Mouse (Mus musculus): Measurements from ENCODE around the gene Treml1. TPM values are rescaled to one million over a fixed set of nuclear protein-coding genes. Genes with fewer than 3 reads are reported as not detected.
"Not testable (repeated sequence)": the region's sequence is repeated elsewhere in the genome, so short reads cannot be mapped to it uniquely, and the experiment has no call there.

The Treml1 gene
- 0.21 TPM in 1 of 2 replicates, not detected in the other for polyA plus RNA-seq (2015; fragmentation: Nextera tagmentation; extraction: Ambion mirVana)

GRCm38 (mm10) chr17:48359616-48360015, at the start of gene Treml1:
Gene Treml1 (plus strand): TSS chr17:48359916.
- Histone ChIP-seq H3K4me3 (replicated peaks; ENCODE audit: low read depth, low read length) (no peak within 1 kb of the TSS), H3K4me2 (ENCODE audit: low read length) (no peak within 1 kb of the TSS), H3K36me3 (ENCODE audit: insufficient read depth, low read length) (no peaks in the 10 kb centered on the region), H3K4me1 (replicated peaks; ENCODE audit: insufficient read depth, low read length) (no peaks in the 10 kb centered on the region), H3K9ac (ENCODE audit: low read depth, low read length) (no peak within 1 kb of the TSS), H3K27ac (no peak within 1 kb of the TSS), H3K27me3 (ENCODE audit: insufficient read depth, low read length) (no peaks in the 10 kb centered on the region), H3K9me3 (replicated peaks; ENCODE audit: low read length) (no peaks in the 10 kb centered on the region)
- no peak for TF ChIP-seq CTCF (IDR thresholded peaks at IDR 0.05; ENCODE audit: low read depth)
- WGBS = 68% methylated on average over 7 of the region's 7 CpGs
- no peak for DNase-seq (ENCODE audit: low spot score)
- no peak for ATAC-seq (replicated peaks; ENCODE audit: low FRiP score, low read depth)

- WGBS = 63% methylated on average over 2 of the region's 2 CpGs
- Histone ChIP-seq H3K9me3 (replicated peaks; ENCODE audit: low read length) (no peaks in the 10 kb centered on the region), H3K36me3 (ENCODE audit: insufficient read depth, low read length) (no peaks in the 10 kb centered on the region), H3K4me3 (replicated peaks; ENCODE audit: low read depth, low read length) (no peak overlapping the region), H3K9ac (ENCODE audit: low read depth, low read length) (no peak overlapping the region), H3K4me2 (ENCODE audit: low read length) (no peak overlapping the region), H3K4me1 (replicated peaks; ENCODE audit: insufficient read depth, low read length) (no peaks in the 10 kb centered on the region), H3K27ac (no peak overlapping the region), H3K27me3 (ENCODE audit: insufficient read depth, low read length) (no peaks in the 10 kb centered on the region)
- DNase-seq (ENCODE audit: low spot score) (no peak), ATAC-seq (replicated peaks; ENCODE audit: low FRiP score, low read depth) (no peak)
- no peak for TF ChIP-seq CTCF (IDR thresholded peaks at IDR 0.05; ENCODE audit: low read depth)
Measured at GRCm38 (mm10) chr17:48312124-48312523, 47.6 kb upstream of the Treml1 start.

- H3K27me3 ChIP-seq (ENCODE audit: insufficient read depth, low read length); H3K36me3 ChIP-seq (ENCODE audit: insufficient read depth, low read length); DNase-seq (ENCODE audit: low spot score); H3K4me1 ChIP-seq (replicated peaks; ENCODE audit: insufficient read depth, low read length); H3K27ac ChIP-seq; H3K4me2 ChIP-seq (ENCODE audit: low read length); H3K9me3 ChIP-seq (replicated peaks; ENCODE audit: low read length); H3K4me3 ChIP-seq (replicated peaks; ENCODE audit: low read depth, low read length); ATAC-seq (replicated peaks; ENCODE audit: low FRiP score, low read depth); H3K9ac ChIP-seq (ENCODE audit: low read depth, low read length): not testable (repeated sequence)
- WGBS = 84% methylated on average over 3 of the region's 3 CpGs
Measured at GRCm38 (mm10) chr17:48315905-48316579, 43.7 kb upstream of the Treml1 start, which contains the start of gene B430306N03Rik. Gene B430306N03Rik (plus strand): TSS chr17:48316141.

- ATAC-seq (replicated peaks; ENCODE audit: low FRiP score, low read depth) = no peak
- H3K36me3 ChIP-seq (ENCODE audit: insufficient read depth, low read length) = no peaks in the 10 kb centered on the region
- no peak overlapping the region for H3K4me3 ChIP-seq (replicated peaks; ENCODE audit: low read depth, low read length)
- TF ChIP-seq CTCF (IDR thresholded peaks at IDR 0.05; ENCODE audit: low read depth) = no peak
- DNase-seq (ENCODE audit: low spot score) = no peak
- 81% methylated on average over 1 of the region's 1 CpGs for WGBS
- H3K27ac ChIP-seq = no peak overlapping the region
- no peaks in the 10 kb centered on the region for H3K9me3 ChIP-seq (replicated peaks; ENCODE audit: low read length)
- no peak overlapping the region for H3K9ac ChIP-seq (ENCODE audit: low read depth, low read length)
- H3K27me3 ChIP-seq (ENCODE audit: insufficient read depth, low read length) = no peaks in the 10 kb centered on the region
- no peaks in the 10 kb centered on the region for H3K4me1 ChIP-seq (replicated peaks; ENCODE audit: insufficient read depth, low read length)
- H3K4me2 ChIP-seq (ENCODE audit: low read length) = no peak overlapping the region
Measured at GRCm38 (mm10) chr17:48318686-48319085, 41.0 kb upstream of the Treml1 start.

- no peaks in the 10 kb centered on the region for H3K36me3 ChIP-seq (ENCODE audit: insufficient read depth, low read length)
- no peaks in the 10 kb centered on the region for H3K4me1 ChIP-seq (replicated peaks; ENCODE audit: insufficient read depth, low read length)
- WGBS = 88% methylated on average over 2 of the region's 2 CpGs
- no peaks in the 10 kb centered on the region for H3K9me3 ChIP-seq (replicated peaks; ENCODE audit: low read length)
- H3K27me3 ChIP-seq (ENCODE audit: insufficient read depth, low read length) = no peaks in the 10 kb centered on the region
- TF ChIP-seq CTCF (IDR thresholded peaks at IDR 0.05; ENCODE audit: low read depth) = no peak
- DNase-seq (ENCODE audit: low spot score) = no peak
- H3K27ac ChIP-seq = no peak overlapping the region
- H3K4me2 ChIP-seq (ENCODE audit: low read length) = no peak overlapping the region
- H3K9ac ChIP-seq (ENCODE audit: low read depth, low read length) = no peak overlapping the region
- ATAC-seq (replicated peaks; ENCODE audit: low FRiP score, low read depth) = no peak
- no peak overlapping the region for H3K4me3 ChIP-seq (replicated peaks; ENCODE audit: low read depth, low read length)
Measured at GRCm38 (mm10) chr17:48321279-48321678, 38.4 kb upstream of the Treml1 start.

GRCm38 (mm10) chr17:48323236-48323635, 36.5 kb upstream of the Treml1 start:
- Histone ChIP-seq H3K4me3 (replicated peaks; ENCODE audit: low read depth, low read length) (no peak overlapping the region), H3K27ac (no peak overlapping the region), H3K4me2 (ENCODE audit: low read length) (no peak overlapping the region), H3K27me3 (ENCODE audit: insufficient read depth, low read length) (no peaks in the 10 kb centered on the region), H3K9me3 (replicated peaks; ENCODE audit: low read length) (no peaks in the 10 kb centered on the region), H3K9ac (ENCODE audit: low read depth, low read length) (no peak overlapping the region), H3K4me1 (replicated peaks; ENCODE audit: insufficient read depth, low read length) (no peaks in the 10 kb centered on the region), H3K36me3 (ENCODE audit: insufficient read depth, low read length) (no peaks in the 10 kb centered on the region)
- TF ChIP-seq CTCF (IDR thresholded peaks at IDR 0.05; ENCODE audit: low read depth) = no peak
- 81% methylated on average over 3 of the region's 3 CpGs for WGBS
- DNase-seq (ENCODE audit: low spot score) (no peak), ATAC-seq (replicated peaks; ENCODE audit: low FRiP score, low read depth) (no peak)

- Histone ChIP-seq H3K27me3 (ENCODE audit: insufficient read depth, low read length) (no peaks in the 10 kb centered on the region), H3K9ac (ENCODE audit: low read depth, low read length) (no peak overlapping the region), H3K4me1 (replicated peaks; ENCODE audit: insufficient read depth, low read length) (no peaks in the 10 kb centered on the region), H3K27ac (no peak overlapping the region), H3K4me2 (ENCODE audit: low read length) (no peak overlapping the region), H3K9me3 (replicated peaks; ENCODE audit: low read length) (no peaks in the 10 kb centered on the region), H3K36me3 (ENCODE audit: insufficient read depth, low read length) (no peaks in the 10 kb centered on the region), H3K4me3 (replicated peaks; ENCODE audit: low read depth, low read length) (no peak overlapping the region)
- WGBS = 79% methylated on average over 5 of the region's 5 CpGs
- no peak for DNase-seq (ENCODE audit: low spot score)
- no peak for TF ChIP-seq CTCF (IDR thresholded peaks at IDR 0.05; ENCODE audit: low read depth)
- no peak for ATAC-seq (replicated peaks; ENCODE audit: low FRiP score, low read depth)
Measured at GRCm38 (mm10) chr17:48324258-48324657, 35.5 kb upstream of the Treml1 start.
